Mouse (Mus musculus): Measurements from ENCODE around the gene Klhdc8b.

DNA sequence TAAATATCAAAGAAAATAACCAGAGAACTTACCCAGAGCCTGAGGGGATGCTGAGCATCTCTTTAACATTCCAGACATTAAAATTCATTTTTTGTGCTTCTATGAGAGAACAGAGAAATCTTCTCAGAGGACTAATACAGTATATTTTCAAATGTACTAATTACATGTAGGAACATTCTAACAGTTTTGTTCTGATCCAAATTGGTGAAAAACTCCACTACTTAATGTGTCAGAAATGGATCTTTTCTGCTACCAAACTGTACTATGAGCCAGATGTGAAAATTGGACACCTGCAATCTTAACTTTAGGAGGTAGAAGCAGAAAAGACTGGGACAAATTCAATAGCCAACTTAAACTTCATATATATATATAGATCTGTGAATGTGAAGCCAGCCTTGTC is 33.0 kb downstream of the Klhdc8b start, which contains the start of gene Ccdc36:
- TF ChIP-seq CTCF (IDR thresholded peaks at IDR 0.05; ENCODE audit: low read depth) (no peak), EP300 (IDR thresholded peaks at IDR 0.05; ENCODE audit: low read depth) (no peak)
